Mouse (Mus musculus) heart, embryonic 16.5 days (tissue): Measurements from ENCODE around the gene Akap7. TPM values are rescaled to one million over a fixed set of nuclear protein-coding genes. Genes with fewer than 3 reads are reported as not detected.
"Not testable (repeated sequence)": the region's sequence is repeated elsewhere in the genome, so short reads cannot be mapped to it uniquely, and the experiment has no call there.

Experiments
- ATAC-seq: fragments of 200-750 bp; cut with Nextera tagmentation; replicated peaks from 2 replicates; pipeline ENCODE4 v1.8.0; 2017; ENCODE audit warnings: moderate number of reproducible peaks; ENCODE audit not compliant: insufficient read depth, low FRiP score; ENCODE audit errors: extremely low read depth
- H3K27ac ChIP-seq: fragments of 300-500 bp; sonication (generic); 2 replicates; pipeline ENCODE4 v1.5.1; 2014; ENCODE audit warnings: mild to moderate bottlenecking, low read length, control low read depth, moderate library complexity
- H3K27me3 ChIP-seq: fragments of 300-500 bp; sonication (generic); 2 replicates; pipeline ENCODE4 v1.6.1; 2014; ENCODE audit warnings: low read length, mixed read lengths; ENCODE audit not compliant: control insufficient read depth, insufficient read depth
- H3K36me3 ChIP-seq: fragments of 300-500 bp; sonication (generic); 2 replicates; pipeline ENCODE4 v1.6.1; 2014; ENCODE audit not compliant: control insufficient read depth, insufficient read depth
- H3K4me1 ChIP-seq: fragments of 300-500 bp; sonication (generic); 2 replicates; pipeline ENCODE4 v1.6.1; 2014; ENCODE audit warnings: low read length, mixed read lengths; ENCODE audit not compliant: control insufficient read depth, insufficient read depth
- H3K4me2 ChIP-seq: fragments of 300-500 bp; sonication (generic); 2 replicates; pipeline ENCODE4 v1.6.1; 2014; ENCODE audit warnings: low read depth, mild to moderate bottlenecking, control low read depth, low read length
- H3K4me3 ChIP-seq: fragments of 300-500 bp; sonication (generic); 2 replicates; pipeline ENCODE4 v1.5.1; 2014; ENCODE audit warnings: mild to moderate bottlenecking, control low read depth, low read length
- H3K9ac ChIP-seq: fragments of 300-500 bp; sonication (generic); 2 replicates; pipeline ENCODE4 v1.6.1; 2014; ENCODE audit warnings: low read length, control low read depth
- H3K9me3 ChIP-seq: fragments of 300-500 bp; sonication (generic); replicated peaks from 2 replicates; pipeline ENCODE4 v1.6.1; 2016; ENCODE audit warnings: low read length; ENCODE audit not compliant: control insufficient read depth
- WGBS: fragments of 180-500 bp; shearing (Covaris S2); extraction: QIAGEN DNeasy Blood & Tissue Kit; methylation state at CpG from one replicate; pipeline ENCODE4 v1.1.7; 2014; 5-methylcytosine and 5-hydroxymethylcytosine counted together
- polyA plus RNA-seq: library from polyadenylated mRNA; unstranded; fragments of >200 nt; fragmentation: Nextera tagmentation; extraction: Ambion mirVana; gene quantifications from 2 replicates; pipeline ENCODE4 v1.2.1, GENCODE M21; 2015

Gene Akap7
- polyA plus RNA-seq, 1 experiment from 2014 or later = 26.9 TPM

GRCm38 (mm10) chr10:25177270-25177669 lies 130.4 kb downstream of the Akap7 start:
- no peak overlapping the region for H3K4me3 ChIP-seq
- H3K27me3 ChIP-seq = no peaks in the 10 kb centered on the region
- 95% methylated on average over 5 of the region's 5 CpGs for WGBS
- H3K9ac ChIP-seq = no peak overlapping the region
- no peaks in the 10 kb centered on the region for H3K9me3 ChIP-seq
- ATAC-seq = no peak
- no peak overlapping the region for H3K4me2 ChIP-seq
- no peaks in the 10 kb centered on the region for H3K4me1 ChIP-seq
- H3K36me3 ChIP-seq = no peaks in the 10 kb centered on the region
- no peak overlapping the region for H3K27ac ChIP-seq

GRCm38 (mm10) chr10:25174872-25175271 lies 132.8 kb downstream of the Akap7 start:
- H3K27ac ChIP-seq = no peak overlapping the region
- H3K36me3 ChIP-seq = no peaks in the 10 kb centered on the region; the same call in 1 of the 2 replicates
- no peak overlapping the region for H3K9ac ChIP-seq
- H3K4me3 ChIP-seq = no peak overlapping the region
- H3K27me3 ChIP-seq = no peaks in the 10 kb centered on the region
- H3K4me1 ChIP-seq = no peaks in the 10 kb centered on the region
- ATAC-seq = no peak
- H3K4me2 ChIP-seq = no peak overlapping the region
- WGBS = 82% methylated on average over 2 of the region's 2 CpGs
- no peaks in the 10 kb centered on the region for H3K9me3 ChIP-seq

GRCm38 (mm10) chr10:25167365-25168194 lies 140.1 kb downstream of the Akap7 start:
- H3K36me3 ChIP-seq = no peaks in the 10 kb centered on the region; the same call in 1 of the 2 replicates
- H3K4me1 ChIP-seq = no peaks in the 10 kb centered on the region
- H3K9ac ChIP-seq = no peak overlapping the region
- H3K27me3 ChIP-seq = no peaks in the 10 kb centered on the region
- no peak overlapping the region for H3K4me3 ChIP-seq
- no peak overlapping the region for H3K4me2 ChIP-seq
- no peaks in the 10 kb centered on the region for H3K9me3 ChIP-seq
- no peak for ATAC-seq
- 63% methylated on average over 6 of the region's 6 CpGs for WGBS
- H3K27ac ChIP-seq = no peak overlapping the region

- not testable (repeated sequence) for H3K4me2 ChIP-seq, H3K9me3 ChIP-seq, H3K36me3 ChIP-seq, H3K9ac ChIP-seq, H3K27ac ChIP-seq, H3K4me1 ChIP-seq, ATAC-seq, H3K27me3 ChIP-seq, H3K4me3 ChIP-seq
- WGBS = 37% methylated on average over 3 of the region's 3 CpGs
Observed at GRCm38 (mm10) chr10:25163510-25163909, 144.2 kb downstream of the Akap7 start.

GRCm38 (mm10) chr10:25161701-25162100 lies 146.0 kb downstream of the Akap7 start:
- H3K4me3 ChIP-seq = no peak overlapping the region
- no peak for ATAC-seq
- H3K4me2 ChIP-seq = no peak overlapping the region
- H3K36me3 ChIP-seq = no peaks in the 10 kb centered on the region
- no peak overlapping the region for H3K9ac ChIP-seq
- WGBS = 28% methylated on average over 2 of the region's 2 CpGs
- no peaks in the 10 kb centered on the region for H3K9me3 ChIP-seq
- H3K4me1 ChIP-seq = no peaks in the 10 kb centered on the region
- no peak overlapping the region for H3K27ac ChIP-seq
- H3K27me3 ChIP-seq = no peaks in the 10 kb centered on the region

- Histone ChIP-seq H3K4me1 (no peaks in the 10 kb centered on the region), H3K4me2 (no peak overlapping the region), H3K9ac (no peak overlapping the region), H3K36me3 (no peaks in the 10 kb centered on the region), H3K27me3 (no peaks in the 10 kb centered on the region), H3K27ac (no peak overlapping the region), H3K4me3 (no peak overlapping the region), H3K9me3 (no peaks in the 10 kb centered on the region)
- no peak for ATAC-seq
- WGBS = 77% methylated on average over 5 of the region's 5 CpGs
Observed at GRCm38 (mm10) chr10:25158651-25159050, 149.0 kb downstream of the Akap7 start.

- Histone ChIP-seq H3K4me1 (no peaks in the 10 kb centered on the region), H3K27me3 (no peaks in the 10 kb centered on the region), H3K4me2 (no peak overlapping the region), H3K36me3 (no peaks in the 10 kb centered on the region), H3K4me3 (no peak overlapping the region), H3K27ac (no peak overlapping the region), H3K9me3 (no peaks in the 10 kb centered on the region), H3K9ac (no peak overlapping the region)
- no peak for ATAC-seq
Observed at GRCm38 (mm10) chr10:25157339-25157738, 150.3 kb downstream of the Akap7 start.

GRCm38 (mm10) chr10:25154225-25154624 lies 153.4 kb downstream of the Akap7 start:
- Histone ChIP-seq H3K27ac (no peak overlapping the region), H3K4me3 (no peak overlapping the region), H3K9ac (no peak overlapping the region), H3K27me3 (no peaks in the 10 kb centered on the region), H3K36me3 (no peaks in the 10 kb centered on the region), H3K4me2 (no peak overlapping the region), H3K9me3 (no peaks in the 10 kb centered on the region), H3K4me1 (no peaks in the 10 kb centered on the region)
- no peak for ATAC-seq
- 72% methylated on average over 6 of the region's 6 CpGs for WGBS

GRCm38 (mm10) chr10:25151172-25151800 lies 156.4 kb downstream of the Akap7 start:
- Histone ChIP-seq H3K36me3 (no peaks in the 10 kb centered on the region), H3K4me1 (no peaks in the 10 kb centered on the region), H3K9ac (no peak overlapping the region), H3K27me3 (no peaks in the 10 kb centered on the region), H3K27ac (no peak overlapping the region), H3K4me3 (no peak overlapping the region), H3K4me2 (no peak overlapping the region), H3K9me3 (no peaks in the 10 kb centered on the region)
- ATAC-seq = no peak
- WGBS = 91% methylated on average over 7 of the region's 7 CpGs
